Mouse (Mus musculus) MEL (cell line): ENCODE measurements around the gene Edar. TPM values are rescaled to one million over a fixed set of nuclear protein-coding genes. Genes with fewer than 3 reads are reported as not detected.

Source experiments
- DNase-seq: peaks from one replicate; pipeline ENCODE4 v3.0.0; 2011; ENCODE audit warnings: low read depth, low spot score
- H3K27ac ChIP-seq: 2 replicates; pipeline ENCODE4 v1.5.1; 2012; ENCODE audit warnings: low read depth, mild to moderate bottlenecking, control low read depth, low read length, moderate library complexity; ENCODE audit not compliant: control insufficient read depth
- H3K27me3 ChIP-seq, 2 experiments: fragments of 150-350 bp in 1 of 2; sonication (generic) in 1 of 2; 2 replicates each; pipeline ENCODE4 v1.6.1; 2012; ENCODE audit warnings: low read length in 2 of 2, mild to moderate bottlenecking in 2 of 2, improper control_type of control experiment in 1 of 2, moderate library complexity in 1 of 2; ENCODE audit not compliant: insufficient read depth in 2 of 2, control insufficient read depth in 1 of 2
- H3K36me3 ChIP-seq, 2 experiments: 2 replicates each; pipeline ENCODE4 v1.6.1; 2012 to 2014; ENCODE audit warnings: low read length in 2 of 2, improper control_type of control experiment in 1 of 2, inconsistent platforms in 1 of 2, mild to moderate bottlenecking in 1 of 2; ENCODE audit not compliant: insufficient read depth in 2 of 2, control insufficient read depth in 1 of 2
- H3K4me1 ChIP-seq, 2 experiments: fragments of 150-350 bp in 1 of 2; sonication (generic) in 1 of 2; 2 replicates each; pipeline ENCODE4 v1.6.1; 2012; ENCODE audit warnings: low read length in 2 of 2, improper control_type of control experiment in 1 of 2, mild to moderate bottlenecking in 1 of 2; ENCODE audit not compliant: insufficient read depth in 2 of 2, control insufficient read depth in 1 of 2
- H3K4me3 ChIP-seq, 2 experiments: fragments of 150-350 bp in 1 of 2; sonication (generic) in 1 of 2; 2 replicates each; pipeline ENCODE4 v1.5.1; 2012; ENCODE audit warnings: low read depth in 2 of 2, low read length in 2 of 2, mild to moderate bottlenecking in 2 of 2, moderate library complexity in 2 of 2, control low read depth in 1 of 2, improper control_type of control experiment in 1 of 2; ENCODE audit not compliant: control insufficient read depth in 1 of 2, insufficient read depth in 1 of 2
- H3K79me2 ChIP-seq: 2 replicates; pipeline ENCODE4 v1.6.1; 2012; ENCODE audit warnings: mild to moderate bottlenecking, low read length, moderate library complexity; ENCODE audit not compliant: control insufficient read depth, poor library complexity, insufficient read depth
- H3K9ac ChIP-seq: 2 replicates; pipeline ENCODE4 v1.6.1; 2012; ENCODE audit warnings: low read depth, mild to moderate bottlenecking, control low read depth, low read length, moderate library complexity; ENCODE audit not compliant: control insufficient read depth, poor library complexity, severe bottlenecking
- H3K9me3 ChIP-seq: fragments of 150-350 bp; sonication (generic); replicated peaks from 2 replicates; pipeline ENCODE4 v1.6.1; 2012; ENCODE audit warnings: mild to moderate bottlenecking, low read length, improper control_type of control experiment, moderate library complexity; ENCODE audit not compliant: insufficient read depth
- CHD1 ChIP-seq: IDR thresholded peaks from 2 replicates; pipeline ENCODE4 v1.6.1; 2012; ENCODE audit warnings: low read depth, mild to moderate bottlenecking, inconsistent platforms, low read length, improper control_type of control experiment
- CHD2 ChIP-seq: IDR thresholded peaks from 2 replicates; pipeline ENCODE4 v1.6.1; 2011; ENCODE audit warnings: low read length, improper control_type of control experiment
- CTCF ChIP-seq, 3 experiments: IDR thresholded peaks in 2 of 3; conservative IDR thresholded peaks in 1 of 3; 2 replicates each; pipeline ENCODE4 v1.5.1; 2011 to 2012; ENCODE audit warnings: low read length in 3 of 3, low read depth in 2 of 3, mild to moderate bottlenecking in 2 of 3, improper control_type of control experiment in 1 of 3, inconsistent platforms in 1 of 3, mixed read lengths in 1 of 3, moderate library complexity in 1 of 3; ENCODE audit not compliant: control insufficient read depth in 1 of 3, insufficient read depth in 1 of 3, poor library complexity in 1 of 3, severe bottlenecking in 1 of 3
- ELF1 ChIP-seq: IDR thresholded peaks from 2 replicates; pipeline ENCODE4 v1.6.1; 2014; ENCODE audit warnings: low read depth, mild to moderate bottlenecking, inconsistent platforms, low read length, improper control_type of control experiment, moderate library complexity
- HCFC1 ChIP-seq: IDR thresholded peaks from 2 replicates; pipeline ENCODE4 v1.6.1; 2012; ENCODE audit warnings: low read depth, mild to moderate bottlenecking, inconsistent platforms, low read length, improper control_type of control experiment, moderate library complexity
- KAT2A ChIP-seq: conservative IDR thresholded peaks from 2 replicates; pipeline ENCODE4 v1.6.1; 2012; ENCODE audit warnings: low read depth, low read length, improper control_type of control experiment, inconsistent platforms
- MAFK ChIP-seq: IDR thresholded peaks from 2 replicates; pipeline ENCODE4 v1.6.1; 2011; ENCODE audit warnings: low read depth, mild to moderate bottlenecking, low read length, improper control_type of control experiment, borderline replicate concordance
- MXI1 ChIP-seq: IDR thresholded peaks from 2 replicates; pipeline ENCODE4 v1.6.1; 2011; ENCODE audit warnings: mild to moderate bottlenecking, low read depth, low read length, improper control_type of control experiment
- MYC ChIP-seq: IDR thresholded peaks from 2 replicates; pipeline ENCODE4 v1.6.1; 2011; ENCODE audit warnings: low read depth, mild to moderate bottlenecking, low read length, improper control_type of control experiment, moderate library complexity
- NELFE ChIP-seq: IDR thresholded peaks from 2 replicates; pipeline ENCODE4 v1.6.1; 2011; ENCODE audit warnings: low read depth, low read length, improper control_type of control experiment
- NRF1 ChIP-seq: IDR thresholded peaks from 2 replicates; pipeline ENCODE4 v1.6.1; 2014; ENCODE audit warnings: low read depth, mild to moderate bottlenecking, inconsistent platforms, low read length, improper control_type of control experiment, moderate library complexity; ENCODE audit not compliant: poor library complexity, insufficient read depth, severe bottlenecking
- RCOR1 ChIP-seq: IDR thresholded peaks from 2 replicates; pipeline ENCODE4 v1.6.1; 2012; ENCODE audit warnings: low read depth, mild to moderate bottlenecking, inconsistent platforms, low read length, improper control_type of control experiment
- SIN3A ChIP-seq: IDR thresholded peaks from 2 replicates; pipeline ENCODE4 v1.6.1; 2012; ENCODE audit warnings: low read length, improper control_type of control experiment, inconsistent platforms
- TAL1 ChIP-seq: IDR thresholded peaks from 2 replicates; pipeline ENCODE4 v1.6.1; 2012; ENCODE audit warnings: mild to moderate bottlenecking, inconsistent platforms, low read length, moderate library complexity, mixed read lengths
- TCF12 ChIP-seq: IDR thresholded peaks from 2 replicates; pipeline ENCODE4 v1.6.1; 2014; ENCODE audit warnings: low read depth, mild to moderate bottlenecking, inconsistent platforms, low read length, improper control_type of control experiment, moderate library complexity
- UBTF ChIP-seq: IDR thresholded peaks from 2 replicates; pipeline ENCODE4 v1.6.1; 2012; ENCODE audit warnings: low read depth, mild to moderate bottlenecking, inconsistent platforms, low read length, improper control_type of control experiment, moderate library complexity, borderline replicate concordance; ENCODE audit not compliant: insufficient read depth
- USF1 ChIP-seq: IDR thresholded peaks from 2 replicates; pipeline ENCODE4 v1.6.1; 2014; ENCODE audit warnings: low read depth, mild to moderate bottlenecking, inconsistent platforms, low read length, improper control_type of control experiment, moderate library complexity
- USF2 ChIP-seq, 2 experiments: IDR thresholded peaks; 2 replicates each; pipeline ENCODE4 v1.6.1; 2011 to 2012; ENCODE audit warnings: improper control_type of control experiment in 2 of 2, low read length in 2 of 2, borderline replicate concordance in 1 of 2, inconsistent platforms in 1 of 2, low read depth in 1 of 2, mild to moderate bottlenecking in 1 of 2; ENCODE audit not compliant: insufficient read depth in 1 of 2
- ZC3H11A ChIP-seq: IDR thresholded peaks from 2 replicates; pipeline ENCODE4 v1.6.1; 2012; ENCODE audit warnings: low read depth, mild to moderate bottlenecking, inconsistent platforms, low read length, improper control_type of control experiment
- ZKSCAN1 ChIP-seq: IDR thresholded peaks from 2 replicates; pipeline ENCODE4 v1.6.1; 2012; ENCODE audit warnings: low read depth, mild to moderate bottlenecking, inconsistent platforms, low read length, improper control_type of control experiment, moderate library complexity
- ZMIZ1 ChIP-seq: IDR thresholded peaks from 2 replicates; pipeline ENCODE4 v1.6.1; 2012; ENCODE audit warnings: low read depth, mild to moderate bottlenecking, inconsistent platforms, low read length, improper control_type of control experiment, moderate library complexity
- polyA plus RNA-seq, 2 experiments: library from polyadenylated mRNA; stranded (reverse) in 1 of 2; unstranded in 1 of 2; fragments of >175 nt in 1 of 2; fragments of >200 nt in 1 of 2; gene quantifications; 2 replicates each; pipeline versions ENCODE4 v1.2.1 to v1.2.4; 2012; ENCODE audit warnings: low replicate concordance in 2 of 2, low read depth in 1 of 2; ENCODE audit not compliant: insufficient read length in 2 of 2, insufficient read depth in 1 of 2, missing spikeins in 1 of 2
- total RNA-seq: library from RNA; depleted of rRNA; stranded (reverse); fragments of 300-350 nt; gene quantifications from 2 replicates; pipeline ENCODE4 v1.2.3, GENCODE M21; 2012

The Edar gene
- total and polyA plus RNA-seq, 3 experiments, result not detected

GRCm38 (mm10) chr10:58673278-58674061 lies 2.0 kb downstream of the Edar start:
- H3K36me3 ChIP-seq, result no peaks in the 10 kb centered on the region
- no peak overlapping the region for H3K4me3 ChIP-seq
- no peak overlapping the region for H3K9ac ChIP-seq
- H3K79me2 ChIP-seq, result no peaks in the 10 kb centered on the region
- no peak overlapping the region for H3K27ac ChIP-seq
- H3K9me3 ChIP-seq, result no peaks in the 10 kb centered on the region
- H3K4me1 ChIP-seq, result no peaks in the 10 kb centered on the region
- H3K27me3 ChIP-seq, result no peaks in the 10 kb centered on the region
- TF ChIP-seq MYC (no peak), CTCF (IDR thresholded peaks at IDR 0.05 in 2 of 3, conservative IDR thresholded peaks at IDR 0.05 in 1 of 3; ENCODE audit: control insufficient read depth in 1 of 3, insufficient read depth in 1 of 3, low read depth in 2 of 3, low read length in 3 of 3, poor library complexity in 1 of 3, severe bottlenecking in 1 of 3) (peak; percentile 10 to 40 (median 22); a peak in 3 of 6 replicates), RCOR1 (no peak)
- DNase-seq, result peak; percentile 9

DNA sequence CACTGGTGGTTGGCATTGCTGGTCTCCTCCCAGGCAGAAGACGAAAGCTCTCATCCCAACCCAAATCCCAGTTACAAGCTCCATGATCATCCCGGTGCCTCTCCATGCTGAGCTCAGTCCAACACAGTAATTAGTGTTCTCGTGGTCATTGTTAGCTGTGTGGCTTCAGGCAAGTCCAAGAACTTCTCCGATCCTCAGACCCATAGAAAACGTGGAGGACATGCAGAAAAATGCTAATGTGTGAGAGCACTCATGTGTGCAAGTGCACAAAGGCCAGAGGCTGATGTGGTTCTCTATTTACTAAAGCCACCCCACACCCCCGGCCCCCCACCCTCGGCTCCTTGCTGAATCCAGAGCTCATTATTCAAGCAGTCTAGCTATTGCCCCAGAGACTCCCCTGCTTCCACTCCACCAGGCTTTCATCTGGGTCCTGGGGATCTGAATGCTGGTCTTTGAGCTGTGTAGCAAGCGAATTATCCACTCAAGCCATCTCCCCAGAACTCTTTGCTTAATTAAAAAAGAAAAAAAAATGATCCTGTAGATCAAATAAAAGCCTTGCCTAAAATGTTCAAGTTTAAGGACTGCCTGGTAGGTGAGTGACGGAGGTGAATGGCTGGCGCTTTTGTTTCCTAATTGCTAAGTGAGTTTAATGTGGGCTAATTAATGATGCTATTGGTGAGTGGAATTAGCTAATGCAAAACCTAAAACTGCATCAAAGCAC lies 2.7 kb downstream of the Edar start:
- Histone ChIP-seq H3K4me1 (no peaks in the 10 kb centered on the region), H3K9ac (no peak overlapping the region), H3K79me2 (no peaks in the 10 kb centered on the region), H3K36me3 (no peaks in the 10 kb centered on the region), H3K9me3 (no peaks in the 10 kb centered on the region), H3K4me3 (no peak overlapping the region), H3K27me3 (no peaks in the 10 kb centered on the region), H3K27ac (no peak overlapping the region)
- TF ChIP-seq TAL1, result no peak
- no peak for TF ChIP-seq USF1
- TF ChIP-seq KAT2A, result no peak
- TF ChIP-seq CHD1, result no peak
- no peak for TF ChIP-seq MXI1
- TF ChIP-seq ZC3H11A, result no peak
- TF ChIP-seq SIN3A, result no peak
- DNase-seq, result no peak

DNA sequence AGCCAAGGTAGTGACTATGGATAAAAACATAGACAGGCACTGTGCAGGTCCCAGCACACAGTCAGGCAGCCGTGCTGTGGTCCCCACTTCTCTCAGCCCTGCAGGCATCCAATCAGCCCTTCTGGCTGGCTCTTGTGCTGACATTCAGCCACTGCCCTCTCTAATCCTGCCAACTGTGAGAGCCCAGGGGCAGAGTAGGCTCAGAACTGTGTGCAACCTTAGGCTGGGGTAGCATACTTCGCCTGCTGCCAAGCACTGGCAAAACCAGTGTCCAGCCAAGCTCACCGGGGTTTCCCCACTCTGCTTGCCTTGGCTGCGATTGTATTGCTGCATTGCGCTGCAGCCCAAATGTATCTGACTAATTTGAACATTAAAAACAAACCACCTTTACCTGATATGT lies 11.6 kb downstream of the Edar start:
- Histone ChIP-seq H3K79me2 (no peaks in the 10 kb centered on the region), H3K27me3 (no peaks in the 10 kb centered on the region), H3K9ac (no peak overlapping the region), H3K36me3 (no peaks in the 10 kb centered on the region), H3K27ac (no peak overlapping the region), H3K4me3 (no peak overlapping the region), H3K4me1 (no peaks in the 10 kb centered on the region), H3K9me3 (no peaks in the 10 kb centered on the region)
- DNase-seq, result no peak
- TF ChIP-seq MYC (no peak), ZC3H11A (no peak), TAL1 (no peak), UBTF (no peak), RCOR1 (no peak), NRF1 (no peak), HCFC1 (no peak), USF2 (IDR thresholded peaks at IDR 0.05; ENCODE audit: borderline replicate concordance in 1 of 2, insufficient read depth in 1 of 2, low read depth in 1 of 2, low read length in 2 of 2) (no peak), ZMIZ1 (no peak), ZKSCAN1 (no peak), CHD2 (no peak), NELFE (no peak), ELF1 (no peak), SIN3A (no peak), TCF12 (no peak), CHD1 (no peak), MAFK (no peak), KAT2A (no peak)
